Mouse (Mus musculus) embryo, embryonic 11.5 days (tissue): Measurements from ENCODE around the gene Rasal3.

Experiments
- DNase-seq: peaks from one replicate; pipeline ENCODE4 v3.0.0-alpha.2; 2012; ENCODE audit warnings: low read depth, low spot score

Gene Rasal3

GRCm38 (mm10) chr17:32389101-32389659 is 14.2 kb downstream of the Rasal3 start, which contains the start of gene Wiz:
Gene Wiz (minus strand): TSS chr17:32389439.
- DNase-seq = peak; percentile 83

DNA sequence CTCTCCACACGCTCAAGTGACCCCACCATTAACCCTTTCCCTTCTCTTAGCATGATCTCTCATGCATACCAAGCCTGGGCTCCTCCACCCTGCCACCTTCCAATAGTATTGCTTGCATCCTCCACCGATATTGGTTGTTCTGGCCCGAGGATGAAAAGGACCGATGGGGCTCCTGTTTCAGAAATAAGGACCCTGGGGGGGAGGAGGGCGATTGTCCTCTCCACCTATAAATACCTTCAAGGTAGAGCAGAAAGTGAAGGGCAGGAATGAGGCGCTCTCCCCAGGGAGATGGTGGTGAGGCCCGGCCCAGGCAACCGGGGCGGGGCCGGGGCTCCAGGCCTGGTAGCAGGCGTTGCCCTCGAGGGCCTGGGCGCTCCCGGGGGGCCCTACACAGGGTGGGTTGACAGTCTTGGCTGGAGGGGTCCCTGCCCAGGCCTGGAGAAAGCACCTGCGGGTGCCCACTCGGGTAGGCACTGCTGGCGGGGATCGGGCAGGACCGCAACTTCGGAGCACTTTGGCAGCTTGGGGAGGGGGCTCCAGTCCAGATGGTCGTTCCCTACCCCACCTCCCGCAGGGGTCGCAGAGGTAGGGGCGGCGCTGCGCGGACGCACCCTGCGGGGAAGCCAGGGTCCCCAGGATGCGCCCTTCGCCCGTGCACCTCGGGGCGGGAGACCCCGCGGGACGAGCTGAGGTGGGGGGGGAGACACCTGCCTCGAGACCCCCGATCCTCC is 14.8 kb downstream of the Rasal3 start:
- no peak for DNase-seq

DNA sequence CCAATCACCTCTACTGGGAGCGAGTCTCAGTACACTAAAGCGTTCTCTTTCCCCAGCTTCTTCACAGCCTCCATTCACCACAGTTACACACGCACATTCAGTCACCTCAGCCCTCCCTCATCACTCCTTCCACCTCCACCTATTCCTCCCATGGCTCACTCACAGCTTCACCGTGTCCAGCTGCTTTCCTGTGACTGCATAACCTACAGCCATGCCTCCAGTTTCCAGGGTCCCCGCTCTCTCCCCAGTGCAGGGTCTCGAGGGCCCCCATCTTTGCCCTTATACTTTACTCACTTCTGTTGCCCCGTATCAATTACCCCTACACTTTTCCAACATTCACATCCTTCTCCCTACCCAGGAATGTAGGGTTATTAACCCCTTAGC is 15.4 kb downstream of the Rasal3 start:
- DNase-seq = no peak

GRCm38 (mm10) chr17:32386659-32387432 is 16.5 kb downstream of the Rasal3 start:
- no peak for DNase-seq

GRCm38 (mm10) chr17:32383661-32384060 is 19.7 kb downstream of the Rasal3 start:
- no peak for DNase-seq

GRCm38 (mm10) chr17:32382576-32382975 is 20.8 kb downstream of the Rasal3 start:
- no peak for DNase-seq

DNA sequence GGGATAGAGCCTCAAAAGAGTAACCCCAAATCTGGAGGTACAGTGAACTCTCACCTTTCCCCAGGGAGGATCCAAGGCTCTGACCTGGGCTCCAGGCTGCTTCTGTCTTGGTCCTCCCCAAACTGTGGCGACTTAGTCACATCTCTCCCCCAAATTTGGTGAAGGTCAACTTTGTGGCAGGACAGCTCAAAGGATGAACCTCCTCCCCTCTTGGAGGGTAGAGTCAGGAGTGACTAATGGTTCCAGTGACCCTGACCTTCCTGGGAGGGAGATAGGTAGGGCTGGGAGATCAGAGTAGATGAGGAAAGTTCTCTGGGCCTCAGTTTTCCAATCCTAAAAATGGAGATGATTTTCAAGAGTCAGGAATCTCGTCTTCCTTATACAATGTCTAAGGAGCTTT is 24.6 kb downstream of the Rasal3 start:
- no peak for DNase-seq

DNA sequence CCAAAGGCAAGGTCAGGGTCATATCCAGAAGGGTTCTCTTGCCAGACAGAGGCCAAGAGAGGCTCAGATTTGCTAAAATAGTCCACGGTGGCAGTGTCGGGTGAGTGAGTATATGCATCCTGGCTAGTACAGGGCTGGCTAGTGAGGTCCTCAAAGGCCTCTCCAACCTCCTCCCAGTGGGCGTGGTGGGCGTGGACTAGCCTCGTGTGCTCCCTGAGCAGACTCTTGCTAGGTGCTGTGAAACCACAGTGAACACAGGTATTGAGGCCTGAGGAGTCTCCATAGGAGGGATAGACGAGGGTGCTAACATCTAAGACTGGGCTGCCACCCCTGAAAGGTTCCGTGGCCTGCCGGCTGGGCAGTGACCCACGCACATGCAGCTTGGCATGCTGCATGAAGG is 26.2 kb downstream of the Rasal3 start:
- no peak for DNase-seq

- no peak for DNase-seq
Observed at GRCm38 (mm10) chr17:32376475-32376874, 26.9 kb downstream of the Rasal3 start.

GRCm38 (mm10) chr17:32368991-32369578 is 34.3 kb downstream of the Rasal3 start:
- no peak for DNase-seq

DNA sequence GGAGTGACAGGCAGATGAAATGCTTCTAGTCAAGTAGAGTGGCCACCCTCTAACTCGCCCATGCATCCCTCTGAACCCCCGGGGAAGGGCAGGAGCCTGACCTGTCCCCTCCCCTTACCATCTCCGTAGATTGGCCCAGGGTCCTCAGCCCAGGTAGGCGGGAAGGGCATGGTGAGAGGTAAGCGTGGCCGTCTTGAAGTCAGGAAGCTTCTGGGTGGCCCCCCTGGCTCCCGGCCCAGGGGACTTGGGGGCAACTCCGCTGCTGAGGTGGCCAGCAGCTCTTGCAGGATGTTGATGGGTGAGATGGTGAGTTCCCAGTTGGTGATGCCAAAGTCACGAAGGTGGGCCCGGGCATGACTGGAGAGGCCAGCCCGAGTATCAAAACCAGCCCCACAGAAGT is 35.7 kb downstream of the Rasal3 start:
- DNase-seq = no peak

DNA sequence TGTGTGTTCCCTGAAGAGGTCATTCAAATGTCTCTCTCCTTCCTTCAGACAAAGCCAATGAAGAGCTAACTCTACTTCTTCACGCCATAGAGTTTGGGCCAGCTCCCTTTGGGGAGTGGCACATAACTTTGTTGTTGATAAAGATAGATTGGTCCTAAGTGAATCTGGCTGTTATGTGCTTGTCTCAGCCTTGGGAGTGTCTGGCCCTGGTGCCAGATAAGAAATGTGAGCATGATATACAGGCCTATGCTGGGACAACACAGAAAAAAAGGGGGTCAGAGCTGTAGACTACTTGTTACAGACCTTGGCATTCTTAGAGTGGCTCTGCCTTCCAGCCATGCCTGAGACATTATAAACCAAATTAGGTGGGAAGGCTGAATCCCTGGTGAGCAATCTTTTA is 38.1 kb downstream of the Rasal3 start:
- DNase-seq = no peak

- no peak for DNase-seq
Observed at GRCm38 (mm10) chr17:32364850-32365249, 38.5 kb downstream of the Rasal3 start.

- peak; percentile 86 for DNase-seq
Observed at GRCm38 (mm10) chr17:32364331-32364730, 39.1 kb downstream of the Rasal3 start.

GRCm38 (mm10) chr17:32363821-32364301 is 39.5 kb downstream of the Rasal3 start:
- DNase-seq = no peak

- DNase-seq = no peak
Observed at GRCm38 (mm10) chr17:32362686-32363085, 40.7 kb downstream of the Rasal3 start.

DNA sequence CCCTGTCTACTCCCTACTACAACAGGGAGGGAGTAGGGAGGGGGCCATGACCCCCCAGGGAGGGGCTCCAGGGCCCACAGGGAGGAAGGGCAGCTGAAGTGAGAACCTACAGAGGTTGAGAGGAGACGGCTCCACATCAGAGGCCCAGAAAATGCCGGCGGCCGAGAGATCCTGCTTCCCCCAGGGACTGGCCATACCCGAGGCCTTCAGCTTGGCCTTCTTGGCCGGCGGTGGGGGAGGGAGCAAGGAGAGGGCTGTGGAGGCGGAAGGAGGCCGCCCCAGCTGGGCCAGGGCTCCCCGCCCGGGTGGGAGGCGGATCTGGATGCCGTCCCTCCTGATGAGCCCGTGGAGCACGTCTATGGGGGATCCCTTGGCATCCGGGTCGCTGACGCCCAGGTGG is 43.5 kb downstream of the Rasal3 start:
- no peak for DNase-seq

- DNase-seq = no peak
Observed at GRCm38 (mm10) chr17:32358943-32359340, 44.4 kb downstream of the Rasal3 start.

GRCm38 (mm10) chr17:32358192-32358942 is 45.0 kb downstream of the Rasal3 start:
- no peak for DNase-seq

GRCm38 (mm10) chr17:32356766-32357760 is 46.3 kb downstream of the Rasal3 start:
- no peak for DNase-seq
